Mouse (Mus musculus) lung, adult 2 months (tissue): Measurements from ENCODE around the gene Traf3ip3. TPM values are rescaled to one million over a fixed set of nuclear protein-coding genes. Genes with fewer than 3 reads are reported as not detected.

Experiments
- DNase-seq: peaks from one replicate; pipeline ENCODE4 v3.0.0; 2022
- H3K4me1 ChIP-seq: fragments of 200-500 bp; 2 replicates; pipeline ENCODE4 v1.6.1; 2011; ENCODE audit warnings: low read length; ENCODE audit not compliant: control insufficient read depth, insufficient read depth
- H3K4me3 ChIP-seq: fragments of 200-500 bp; replicated peaks from 2 replicates; pipeline ENCODE3; 2011; ENCODE audit warnings: low read depth, mild to moderate bottlenecking, control low read depth, low read length; ENCODE audit errors: extremely low read depth
- CTCF ChIP-seq: fragments of 200-500 bp; IDR thresholded peaks from 2 replicates; pipeline ENCODE4 v1.5.1; 2011; ENCODE audit warnings: mild to moderate bottlenecking, low read length, control low read depth; ENCODE audit not compliant: insufficient read depth
- POLR2A ChIP-seq: fragments of 200-500 bp; IDR thresholded peaks from 2 replicates; pipeline ENCODE4 v1.6.1; 2011; ENCODE audit warnings: low read depth, mild to moderate bottlenecking, control low read depth, low read length, borderline replicate concordance; ENCODE audit errors: extremely low read depth
- WGBS: fragments of 180-500 bp; shearing (Covaris S2); methylation state at CpG from one replicate; pipeline ENCODE4 v1.1.7; 2018; 5-methylcytosine and 5-hydroxymethylcytosine counted together
- polyA plus RNA-seq: library from polyadenylated mRNA; depleted of rRNA; stranded (reverse); fragments of >200 nt; gene quantifications from 2 replicates; pipeline ENCODE4 v1.2.3, GENCODE M21; 2012

The Traf3ip3 gene
- polyA plus RNA-seq, 1 experiment = 5.5 TPM

GRCm38 (mm10) chr1:193151134-193151533 lies 50.4 kb downstream of the Traf3ip3 start:
- 33% methylated on average over 7 of the region's 7 CpGs for WGBS
- TF ChIP-seq CTCF = no peak
- TF ChIP-seq POLR2A = no peak
- Histone ChIP-seq H3K4me1 (no peaks in the 10 kb centered on the region), H3K4me3 (no peak overlapping the region)
- DNase-seq = no peak

- H3K4me3 ChIP-seq = no peak overlapping the region
- H3K4me1 ChIP-seq = no peaks in the 10 kb centered on the region
- DNase-seq = no peak
- no peak for TF ChIP-seq CTCF
- no peak for TF ChIP-seq POLR2A
- 66% methylated on average over 3 of the region's 3 CpGs for WGBS
These were observed 52.3 kb downstream of the Traf3ip3 start for GRCm38 (mm10) chr1:193149231-193149630.

GRCm38 (mm10) chr1:193146416-193146815 lies 55.1 kb downstream of the Traf3ip3 start:
- DNase-seq = no peak
- Histone ChIP-seq H3K4me1 (no peaks in the 10 kb centered on the region), H3K4me3 (no peak overlapping the region)
- TF ChIP-seq CTCF = no peak
- TF ChIP-seq POLR2A = no peak
- WGBS = 68% methylated on average over 1 of the region's 1 CpGs

- 68% methylated on average over 4 of the region's 4 CpGs for WGBS
- Histone ChIP-seq H3K4me1 (no peaks in the 10 kb centered on the region), H3K4me3 (no peak overlapping the region)
- no peak for DNase-seq
- TF ChIP-seq POLR2A = no peak
- TF ChIP-seq CTCF = no peak
These were observed 56.4 kb downstream of the Traf3ip3 start for GRCm38 (mm10) chr1:193145101-193145500.

GRCm38 (mm10) chr1:193144516-193144915 lies 57.0 kb downstream of the Traf3ip3 start:
- H3K4me3 ChIP-seq = no peak overlapping the region
- no peaks in the 10 kb centered on the region for H3K4me1 ChIP-seq
- no peak for DNase-seq
- TF ChIP-seq POLR2A (no peak), CTCF (no peak)
- WGBS = 83% methylated on average over 6 of the region's 6 CpGs

GRCm38 (mm10) chr1:193142517-193143062 lies 58.9 kb downstream of the Traf3ip3 start:
- DNase-seq = no peak
- TF ChIP-seq CTCF (no peak), POLR2A (no peak)
- no peaks in the 10 kb centered on the region for H3K4me1 ChIP-seq
- H3K4me3 ChIP-seq = no peak overlapping the region
- WGBS = 76% methylated on average over 8 of the region's 8 CpGs

- Histone ChIP-seq H3K4me3 (no peak overlapping the region), H3K4me1 (no peaks in the 10 kb centered on the region)
- WGBS = 69% methylated on average over 7 of the region's 7 CpGs
- DNase-seq = no peak
- TF ChIP-seq CTCF (no peak), POLR2A (no peak)
These were observed 60.4 kb downstream of the Traf3ip3 start for GRCm38 (mm10) chr1:193141118-193141517.

- DNase-seq = no peak
- TF ChIP-seq POLR2A (no peak), CTCF (no peak)
- Histone ChIP-seq H3K4me3 (no peak overlapping the region), H3K4me1 (no peaks in the 10 kb centered on the region)
- 27% methylated on average over 3 of the region's 3 CpGs for WGBS
These were observed 62.8 kb downstream of the Traf3ip3 start for GRCm38 (mm10) chr1:193138669-193139068.

- DNase-seq = no peak
- 12% methylated on average over 7 of the region's 7 CpGs for WGBS
- H3K4me3 ChIP-seq = no peak overlapping the region
- H3K4me1 ChIP-seq = no peaks in the 10 kb centered on the region
- no peak for TF ChIP-seq POLR2A
- no peak for TF ChIP-seq CTCF
These were observed 63.4 kb downstream of the Traf3ip3 start for GRCm38 (mm10) chr1:193138087-193138486.

- Histone ChIP-seq H3K4me1 (0 out of 2 replicates have a peak, but pooled peaks cover 2% of the 10 kb centered on the region), H3K4me3 (no peak overlapping the region)
- no peak for DNase-seq
- no peak for TF ChIP-seq POLR2A
- TF ChIP-seq CTCF = no peak
- WGBS = 91% methylated on average over 1 of the region's 1 CpGs
These were observed 67.8 kb downstream of the Traf3ip3 start for GRCm38 (mm10) chr1:193133726-193134125.

- Histone ChIP-seq H3K4me1 (peaks cover 2% of the 10 kb centered on the region; the same call in 1 of the 2 replicates), H3K4me3 (no peak overlapping the region)
- no peak for DNase-seq
- TF ChIP-seq POLR2A (no peak), CTCF (no peak)
These were observed 69.1 kb downstream of the Traf3ip3 start for GRCm38 (mm10) chr1:193132385-193132784.
